Mouse (Mus musculus) kidney, postnatal 4 days (tissue): ENCODE results near the gene Grin3b.

Source experiments
- DNase-seq, 2 experiments: peaks; one replicate each; pipeline ENCODE4 v3.0.0; 2021; ENCODE audit warnings: mixed read lengths in 2 of 2

The Grin3b gene

DNA sequence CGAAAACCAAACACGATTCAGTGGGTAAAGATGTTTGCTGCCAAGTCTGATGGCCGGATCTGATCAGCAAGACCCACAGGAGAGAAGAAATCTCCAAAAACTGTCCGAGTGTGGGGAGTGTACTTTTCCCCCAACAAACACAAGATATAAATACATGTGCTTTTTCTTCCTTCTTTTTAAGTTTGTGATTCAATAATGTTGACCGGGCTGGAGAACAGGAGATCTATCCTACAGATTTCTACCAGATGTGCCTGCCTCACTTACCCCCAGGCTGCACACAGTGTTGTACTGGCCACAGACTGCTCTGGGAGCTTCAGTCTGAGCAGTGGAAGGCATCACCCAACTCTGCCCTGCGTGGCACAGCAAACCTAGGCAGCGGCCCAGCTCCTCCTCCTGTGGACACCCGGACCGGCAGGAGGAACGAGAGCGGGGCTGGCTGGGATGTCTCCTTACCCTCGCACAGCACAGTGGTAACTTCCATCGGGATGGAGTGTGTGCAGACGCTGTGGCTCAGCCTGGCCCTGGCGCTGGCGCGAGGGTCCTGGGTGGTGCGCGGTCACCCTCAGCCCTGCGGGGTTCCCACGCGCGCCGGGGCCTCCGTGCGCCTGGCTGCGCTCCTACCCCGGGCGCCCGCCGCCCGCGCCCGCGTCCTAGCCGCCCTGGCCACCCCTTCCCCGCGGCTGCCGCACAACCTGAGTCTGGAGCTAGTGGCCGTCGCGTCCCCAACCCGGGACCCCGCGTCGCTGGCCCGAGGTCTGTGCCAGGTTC, at the start of gene Grin3b:
Gene Grin3b (plus strand): TSS at position 301 of the 768 bp plus-strand sequence.
- DNase-seq: peak; percentile 35 to 58

DNA sequence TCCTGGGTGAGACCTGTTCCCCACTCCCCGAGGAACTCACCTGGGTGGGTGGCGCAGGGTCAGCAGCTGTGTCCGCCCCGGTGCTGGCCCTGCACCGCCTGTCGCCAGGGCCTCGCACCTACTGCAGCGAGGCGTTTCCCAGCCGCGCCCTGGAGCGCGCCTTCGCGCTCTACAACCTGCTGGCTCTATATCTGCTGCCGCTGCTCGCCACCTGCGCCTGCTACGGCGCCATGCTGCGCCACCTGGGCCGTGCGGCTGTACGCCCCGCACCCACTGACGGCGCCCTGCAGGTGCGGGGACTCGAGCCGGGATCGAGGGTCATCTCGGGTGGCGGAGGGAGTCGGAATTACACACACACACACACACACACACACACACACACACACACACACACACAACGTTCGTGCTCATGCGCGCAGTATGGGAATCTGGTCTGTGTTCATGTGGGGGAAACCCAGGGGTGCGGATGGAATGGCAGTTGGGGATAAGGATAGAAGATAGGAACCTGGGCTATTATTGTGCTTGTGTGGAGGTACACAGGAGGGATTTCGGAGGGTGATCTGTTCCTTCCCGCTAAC, 49.5 kb upstream of the Grin3b start, which contains the start of gene R3hdm4:
Gene R3hdm4 (minus strand): TSS at position 251 of the 578 bp plus-strand sequence.
- DNase-seq: peak; percentile 25 to 51

DNA sequence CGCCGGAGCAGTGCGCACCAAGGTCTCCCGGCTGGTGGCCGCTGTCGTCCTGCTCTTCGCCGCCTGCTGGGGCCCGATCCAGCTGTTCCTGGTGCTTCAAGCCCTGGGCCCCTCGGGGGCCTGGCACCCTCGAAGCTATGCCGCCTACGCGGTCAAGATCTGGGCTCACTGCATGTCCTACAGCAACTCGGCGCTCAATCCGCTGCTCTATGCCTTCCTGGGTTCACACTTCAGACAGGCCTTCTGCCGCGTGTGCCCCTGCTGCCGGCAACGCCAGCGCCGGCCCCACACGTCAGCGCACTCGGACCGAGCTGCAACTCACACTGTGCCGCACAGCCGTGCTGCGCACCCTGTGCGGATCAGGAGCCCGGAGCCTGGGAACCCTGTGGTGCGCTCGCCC, 48.9 kb upstream of the Grin3b start:
- peak; percentile 32 to 55 for DNase-seq

DNA sequence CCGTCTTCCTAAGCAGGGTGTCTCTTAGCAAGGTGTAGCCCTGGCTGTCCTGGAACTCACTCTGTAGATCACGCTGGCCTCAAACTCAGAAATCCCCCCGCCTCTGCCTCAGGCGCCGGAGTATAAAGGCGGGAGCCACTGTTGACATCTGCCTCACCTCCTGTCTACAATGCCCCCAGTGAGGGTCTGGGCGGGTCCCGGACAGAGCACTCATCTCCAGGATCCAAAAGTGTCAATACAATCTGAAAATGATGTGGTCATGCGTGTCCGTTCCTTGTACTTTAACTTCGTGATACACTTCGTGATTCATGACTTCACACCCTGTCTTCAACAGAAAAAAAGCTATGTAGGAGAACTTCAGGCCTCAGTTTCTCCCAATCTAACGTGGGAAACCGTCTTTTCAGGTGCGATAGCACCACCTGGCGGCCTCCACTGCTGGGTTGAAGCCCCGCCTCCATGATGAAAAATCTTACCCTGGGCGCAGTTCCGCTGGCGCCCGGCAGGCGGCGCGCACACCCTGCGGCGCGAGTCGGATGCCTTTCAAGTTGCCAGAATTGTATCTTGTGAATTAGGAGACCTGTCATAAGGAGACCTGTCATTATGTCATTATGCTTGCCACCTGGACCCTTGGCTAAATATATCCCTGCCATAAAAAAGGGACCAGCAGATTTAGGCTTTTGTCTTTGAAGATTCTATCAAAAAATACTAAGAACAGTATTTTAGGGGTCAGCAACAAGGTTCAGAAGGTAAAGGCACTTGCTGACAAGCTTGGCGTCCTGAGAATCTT, 45.3 kb upstream of the Grin3b start:
- peak; percentile 95 to 96 for DNase-seq

DNA sequence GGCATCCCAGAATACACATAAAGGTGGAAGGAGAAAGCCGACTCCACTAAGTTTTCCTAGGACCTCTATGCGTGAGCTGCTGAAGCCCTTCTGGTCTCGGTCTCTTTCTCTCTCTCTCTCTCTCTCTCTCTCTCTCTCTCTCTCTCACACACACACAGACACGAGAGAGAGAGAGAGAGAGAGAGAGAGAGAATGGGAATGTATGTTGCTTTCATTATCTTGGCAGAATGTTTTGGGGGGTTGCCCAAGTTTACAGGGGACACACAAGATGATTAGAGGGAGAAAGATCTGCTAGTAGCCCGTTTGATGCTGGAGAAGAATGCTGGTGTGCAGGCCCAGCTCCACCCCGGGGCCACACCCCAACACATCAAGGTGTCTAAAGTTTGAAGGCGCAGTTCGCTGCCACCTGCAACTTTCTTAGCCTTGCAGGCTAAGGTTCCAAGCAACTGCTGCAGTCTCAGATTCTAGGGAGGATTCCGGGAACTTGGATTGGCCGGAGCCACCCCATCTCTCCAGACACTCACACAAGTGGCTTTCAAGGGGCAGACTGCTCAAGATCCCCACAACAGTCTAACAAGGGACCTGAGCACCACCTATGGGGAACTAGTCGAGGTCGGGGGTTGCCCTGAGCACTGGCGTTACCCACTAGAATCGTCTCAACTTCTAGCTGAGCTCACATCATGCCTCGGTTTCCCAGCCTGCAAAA, 44.6 kb upstream of the Grin3b start:
- DNase-seq: peak in 1 of 2 experiments; percentile 37

DNA sequence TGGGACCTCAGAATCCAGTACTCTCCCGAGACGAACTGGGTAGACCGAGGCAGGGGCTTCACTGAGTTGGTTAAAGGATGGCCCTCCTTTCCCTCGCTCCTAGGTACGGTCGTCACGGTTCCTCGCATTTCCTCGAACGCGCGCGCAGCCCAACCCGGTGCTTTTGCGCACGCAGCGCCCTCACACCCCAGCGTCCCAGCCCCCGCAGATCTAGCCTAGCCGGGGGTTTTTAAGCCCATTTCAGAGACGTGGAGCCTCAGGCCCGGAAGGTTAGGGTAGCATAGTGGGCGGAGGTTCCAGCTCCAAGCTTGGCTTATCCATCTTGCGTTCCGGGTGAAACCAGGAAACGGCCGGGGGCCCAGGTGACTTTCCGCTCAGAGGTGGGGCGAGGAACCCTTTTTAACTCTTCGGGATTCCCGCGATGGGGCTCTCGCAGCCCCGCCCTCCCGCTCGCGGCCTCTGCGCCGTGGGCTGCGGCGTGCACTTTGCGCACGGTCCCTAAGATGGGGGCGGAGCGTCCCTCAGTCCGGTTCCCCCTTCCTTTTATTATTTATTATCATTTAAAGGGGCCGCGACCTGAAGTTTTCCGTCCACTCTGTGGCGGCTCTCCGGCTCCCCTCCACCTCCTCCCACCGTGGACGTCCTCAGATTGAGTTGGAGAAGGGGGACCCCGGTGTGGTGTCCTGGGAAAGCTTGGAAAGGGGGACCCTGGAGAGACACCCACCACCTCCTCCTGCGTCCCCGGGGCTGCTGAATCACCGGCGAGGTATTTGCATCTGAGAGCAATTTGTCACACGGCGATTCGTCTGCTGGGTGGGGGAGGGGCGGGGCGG, 43.8 kb upstream of the Grin3b start, which contains the start of gene Arid3a:
Gene Arid3a (plus strand): TSS at position 553 of the 833 bp plus-strand sequence.
- DNase-seq: peak; percentile 93 to 95

DNA sequence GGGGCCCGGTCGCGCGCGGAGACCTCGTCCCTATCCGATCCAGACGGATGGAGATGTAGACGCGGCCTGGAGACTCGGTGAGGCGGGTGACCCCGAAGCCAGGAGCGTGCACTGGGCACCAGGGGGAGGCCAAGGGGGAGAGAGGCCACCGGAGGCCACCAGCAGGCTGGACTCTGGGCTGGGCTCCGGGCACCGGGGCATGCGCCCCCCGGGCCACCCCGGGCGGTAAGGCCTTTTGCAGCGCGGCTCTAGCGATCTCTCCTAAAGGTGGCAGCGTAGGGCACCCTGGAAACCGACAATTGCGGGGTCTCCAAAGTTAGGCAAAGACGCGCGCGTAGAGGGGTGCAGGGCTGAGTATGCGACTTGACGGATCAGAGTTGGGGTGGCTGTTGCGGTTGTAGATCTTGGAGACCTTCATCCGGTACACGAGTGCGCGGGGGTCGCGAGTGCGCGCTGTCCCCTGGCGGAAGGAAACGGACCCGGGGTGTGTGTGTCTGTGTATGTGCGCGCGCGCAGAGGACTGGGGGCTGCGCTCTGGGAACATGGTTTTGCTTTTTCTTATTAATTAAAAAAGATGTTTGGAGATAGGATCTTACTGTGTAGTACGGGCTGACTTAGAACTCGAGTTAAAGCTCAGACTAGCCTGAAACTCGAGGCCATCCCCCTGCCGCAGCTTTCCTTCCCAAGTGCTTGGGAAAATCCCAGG, 43.0 kb upstream of the Grin3b start:
- peak; percentile 78 to 86 for DNase-seq

DNA sequence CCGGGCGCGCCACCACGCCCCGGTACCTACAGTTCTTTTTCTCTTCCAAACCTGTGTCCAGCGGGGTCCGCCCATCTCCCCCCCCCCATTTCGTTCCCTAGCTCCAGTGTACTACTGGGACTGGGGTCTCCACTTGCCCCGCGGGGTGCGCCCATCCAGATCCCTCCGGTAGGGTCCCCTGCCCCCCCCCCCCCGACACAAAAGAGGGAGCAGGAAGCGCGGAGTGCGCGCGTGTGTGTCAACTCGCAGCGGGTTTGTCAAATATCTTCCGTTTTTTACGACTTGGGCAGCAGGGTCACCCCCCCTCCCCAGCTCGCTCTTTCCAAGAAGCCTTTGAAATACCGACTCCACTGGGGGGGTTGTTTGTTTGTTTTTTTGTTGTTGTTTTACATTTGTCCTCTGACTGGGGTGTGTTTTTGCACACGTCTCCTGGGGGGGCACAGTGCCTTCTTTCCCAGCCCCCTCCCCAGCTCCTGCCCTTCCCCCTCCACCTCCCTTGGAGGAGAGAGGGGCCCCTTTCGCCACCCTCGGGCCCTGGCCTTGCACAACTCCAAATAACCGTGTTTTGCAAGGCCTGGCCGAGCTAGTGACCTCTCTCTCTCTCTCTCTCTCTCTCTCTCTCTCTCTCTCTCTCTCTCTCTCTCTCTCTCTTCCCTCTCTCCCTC, 42.4 kb upstream of the Grin3b start:
- DNase-seq: peak; percentile 66 to 76

DNA sequence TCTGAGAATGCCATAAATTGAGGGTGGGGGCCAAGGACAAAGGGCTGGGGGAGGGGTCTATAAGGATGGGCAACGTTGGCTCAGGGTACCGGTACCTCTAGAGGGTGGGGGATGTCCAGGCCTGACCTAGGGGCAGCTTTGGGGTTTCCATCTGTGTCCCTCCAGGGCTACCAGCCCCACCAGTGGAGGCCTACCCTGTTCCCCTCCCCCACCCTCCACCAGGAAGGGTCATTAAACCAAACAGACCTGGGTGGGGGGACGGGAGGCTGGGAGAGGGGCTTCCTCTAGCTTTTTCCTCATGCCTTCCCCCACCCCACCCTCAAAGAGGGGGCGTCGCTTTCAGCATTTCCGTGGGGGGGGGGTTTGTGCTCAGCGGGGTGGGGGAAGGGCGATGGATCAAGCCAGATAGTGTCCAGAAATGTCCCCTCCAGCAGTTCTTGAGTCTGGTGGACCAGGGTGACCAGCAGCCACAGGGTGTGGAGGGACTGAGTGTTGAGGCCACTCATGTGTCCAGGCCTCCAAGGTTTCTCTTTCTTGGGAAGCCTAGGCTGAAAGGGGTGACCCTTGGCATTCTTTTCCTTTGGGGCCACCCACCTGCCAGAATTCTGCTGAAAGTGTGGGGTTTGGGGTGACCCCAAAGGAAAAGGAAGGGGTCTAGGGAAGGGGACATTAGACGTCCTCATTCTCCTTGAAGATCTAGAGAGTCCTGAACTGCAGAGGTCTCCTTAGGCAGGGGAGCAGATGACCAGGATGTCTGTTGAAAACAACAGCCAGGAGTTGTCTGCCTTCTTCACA, 41.4 kb upstream of the Grin3b start:
- peak; percentile 39 to 51 for DNase-seq

DNA sequence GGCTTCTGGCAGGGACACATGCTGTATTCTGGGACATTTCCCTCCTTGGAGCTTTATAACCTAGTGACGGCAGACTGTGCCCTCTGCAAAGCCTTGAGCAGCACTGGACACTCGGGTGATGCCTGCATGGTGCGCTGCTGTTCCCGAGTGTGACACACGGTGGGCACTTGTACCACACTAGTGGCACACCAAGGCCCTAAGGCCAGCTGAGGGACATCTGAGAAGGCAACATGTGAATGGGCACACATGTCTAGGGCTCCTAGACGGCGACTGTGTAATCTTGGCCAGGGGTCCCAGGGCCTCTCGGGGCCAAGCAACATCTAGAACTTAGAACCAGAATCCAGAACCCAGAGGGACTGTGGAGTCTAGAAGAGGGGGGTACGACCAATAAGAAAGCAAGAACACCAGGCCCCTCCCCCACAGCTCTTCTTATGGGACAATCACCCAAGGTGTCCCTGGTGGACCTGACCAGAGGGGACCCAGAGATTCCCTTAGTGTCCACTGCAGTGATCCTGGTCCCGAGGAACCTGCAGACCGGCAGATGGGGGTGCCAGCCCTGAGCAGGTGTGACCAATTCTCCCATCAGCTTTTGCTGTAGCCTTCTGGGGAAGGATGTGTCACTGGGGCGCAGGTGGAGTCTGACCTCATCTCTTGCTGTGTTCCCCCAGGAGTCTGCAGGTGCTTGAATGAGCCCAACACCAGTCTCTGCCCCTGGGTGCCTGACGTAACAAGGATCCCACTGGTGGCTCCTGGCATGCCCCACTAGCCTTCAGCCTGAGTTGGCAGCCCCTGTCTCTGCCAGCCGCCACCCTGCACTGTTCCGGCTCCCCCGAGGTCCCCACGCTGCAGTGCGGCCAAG, 40.3 kb upstream of the Grin3b start:
- DNase-seq: no peak

DNA sequence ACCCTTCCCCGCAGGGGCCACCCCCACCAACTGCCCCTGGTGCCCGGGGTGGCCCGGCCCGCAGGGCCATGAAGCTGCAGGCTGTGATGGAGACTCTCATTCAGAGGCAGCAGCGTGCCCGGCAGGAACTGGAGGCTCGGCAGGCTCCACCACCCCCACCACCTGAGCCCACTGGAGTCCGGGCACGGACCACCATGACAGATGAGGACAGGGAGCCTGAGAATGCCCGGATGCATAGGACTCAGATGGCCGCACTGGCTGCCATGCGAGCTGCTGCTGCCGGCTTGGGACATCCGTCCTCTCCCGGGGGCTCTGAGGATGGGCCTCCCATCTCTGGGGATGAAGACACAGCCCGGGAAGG, 39.7 kb upstream of the Grin3b start:
- DNase-seq: no peak

DNA sequence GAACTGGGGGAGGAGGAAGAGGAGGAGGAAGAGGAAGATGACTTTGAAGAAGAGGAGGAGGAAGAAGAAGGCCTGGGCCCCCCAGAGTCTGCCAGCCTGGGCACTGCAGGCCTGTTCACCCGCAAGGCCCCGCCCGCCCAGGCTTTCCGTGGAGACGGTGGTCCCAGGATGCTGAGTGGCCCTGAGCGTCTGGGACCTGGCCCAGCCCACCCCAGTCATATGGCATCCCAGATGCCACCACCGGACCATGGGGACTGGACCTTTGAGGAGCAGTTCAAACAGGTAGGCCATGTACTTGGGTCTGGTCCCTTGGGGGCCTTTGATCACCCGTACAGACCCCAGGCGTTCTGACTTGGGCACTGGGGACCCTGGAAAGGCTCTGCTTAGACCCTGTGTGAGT, 38.7 kb upstream of the Grin3b start:
- peak in 1 of 2 experiments; percentile 13 for DNase-seq

DNA sequence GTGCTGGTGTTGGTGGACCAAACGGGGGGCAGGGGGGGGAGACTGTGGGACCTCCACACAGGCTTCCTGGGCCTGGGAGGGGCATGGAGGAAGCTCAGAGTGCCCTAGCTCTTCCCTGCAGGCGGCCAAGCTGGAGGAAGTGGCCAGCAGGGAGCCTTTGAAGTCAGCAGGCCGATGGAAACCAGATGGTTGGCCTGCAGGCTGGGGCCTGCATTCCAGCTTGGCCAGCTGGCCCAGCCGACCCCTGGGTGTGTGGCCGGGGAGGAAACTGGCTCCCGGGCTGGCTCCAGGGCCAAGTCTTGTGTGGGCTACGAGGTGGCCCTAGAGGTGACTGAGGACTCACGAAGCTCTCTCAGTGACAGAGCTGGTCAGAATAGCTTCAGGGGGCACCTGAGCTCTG, 37.8 kb upstream of the Grin3b start:
- peak; percentile 83 to 90 for DNase-seq

DNA sequence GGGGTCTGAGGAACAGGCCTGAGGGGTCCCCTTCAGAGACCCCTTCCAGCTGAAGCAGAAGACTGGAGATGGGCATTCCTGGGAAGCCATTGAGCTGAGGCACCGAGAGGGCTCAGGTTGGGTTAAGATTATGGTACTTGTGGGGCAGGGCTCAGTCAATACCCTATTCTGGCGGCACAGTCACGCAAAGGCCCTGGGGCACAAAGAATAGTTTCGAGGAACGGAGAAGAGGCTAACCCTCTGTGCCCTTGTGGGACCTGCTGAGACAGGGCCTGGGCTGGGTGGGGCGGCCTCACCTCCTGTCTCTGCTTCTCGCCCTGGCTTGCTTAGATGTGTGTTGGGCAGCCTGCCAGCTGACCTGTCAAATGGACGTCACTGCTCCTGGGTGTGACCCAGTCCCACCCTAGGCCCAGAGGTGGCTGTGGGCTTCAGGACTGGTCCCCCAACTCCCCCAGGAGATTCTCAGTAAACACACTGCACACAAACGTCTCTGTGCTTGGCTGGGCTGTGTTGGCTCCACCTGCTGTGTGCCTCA, 37.3 kb upstream of the Grin3b start:
- DNase-seq: peak; percentile 44 to 60

DNA sequence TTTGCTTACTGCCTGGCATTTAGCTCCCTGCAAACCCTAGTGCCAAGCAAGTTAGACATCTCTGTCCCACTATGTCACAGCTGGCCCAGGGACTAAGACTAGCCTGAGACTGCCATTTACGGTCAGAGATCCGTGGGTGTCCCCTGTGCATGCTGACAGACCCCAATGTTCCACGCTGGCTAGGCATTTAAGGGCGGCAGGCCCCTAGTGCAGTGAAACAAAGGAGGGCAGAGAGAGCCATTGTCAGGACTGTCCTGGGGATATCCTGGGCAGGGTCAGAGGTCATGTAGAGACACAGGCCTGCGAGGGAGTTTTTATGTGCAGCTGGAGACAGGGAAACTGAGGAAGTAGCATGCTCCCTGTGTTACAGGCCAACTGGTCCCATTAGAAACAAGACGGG, 36.7 kb upstream of the Grin3b start:
- DNase-seq: no peak

DNA sequence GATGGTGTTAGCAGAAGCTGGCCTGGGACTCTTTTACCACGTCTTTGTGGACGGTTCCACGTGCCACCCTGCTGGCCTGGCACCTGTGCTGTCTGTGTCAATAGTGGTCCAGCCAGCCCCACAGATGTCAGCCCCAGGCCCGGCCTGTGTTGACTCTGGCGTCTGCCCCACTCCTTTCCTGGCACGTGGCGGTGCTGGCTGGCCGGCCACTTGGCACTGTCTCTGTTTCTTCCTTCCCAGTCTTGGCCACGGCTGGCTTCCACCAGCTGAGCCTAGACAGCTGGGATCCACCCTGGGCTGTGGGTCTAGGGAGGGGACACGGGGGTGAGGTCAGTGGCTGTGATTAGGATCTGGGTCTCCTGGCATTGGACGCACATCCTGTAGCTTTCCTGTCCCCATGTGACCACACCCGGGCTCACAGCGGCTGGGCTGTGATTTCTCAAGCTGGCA, 36.2 kb upstream of the Grin3b start:
- DNase-seq: peak; percentile 80 to 88

DNA sequence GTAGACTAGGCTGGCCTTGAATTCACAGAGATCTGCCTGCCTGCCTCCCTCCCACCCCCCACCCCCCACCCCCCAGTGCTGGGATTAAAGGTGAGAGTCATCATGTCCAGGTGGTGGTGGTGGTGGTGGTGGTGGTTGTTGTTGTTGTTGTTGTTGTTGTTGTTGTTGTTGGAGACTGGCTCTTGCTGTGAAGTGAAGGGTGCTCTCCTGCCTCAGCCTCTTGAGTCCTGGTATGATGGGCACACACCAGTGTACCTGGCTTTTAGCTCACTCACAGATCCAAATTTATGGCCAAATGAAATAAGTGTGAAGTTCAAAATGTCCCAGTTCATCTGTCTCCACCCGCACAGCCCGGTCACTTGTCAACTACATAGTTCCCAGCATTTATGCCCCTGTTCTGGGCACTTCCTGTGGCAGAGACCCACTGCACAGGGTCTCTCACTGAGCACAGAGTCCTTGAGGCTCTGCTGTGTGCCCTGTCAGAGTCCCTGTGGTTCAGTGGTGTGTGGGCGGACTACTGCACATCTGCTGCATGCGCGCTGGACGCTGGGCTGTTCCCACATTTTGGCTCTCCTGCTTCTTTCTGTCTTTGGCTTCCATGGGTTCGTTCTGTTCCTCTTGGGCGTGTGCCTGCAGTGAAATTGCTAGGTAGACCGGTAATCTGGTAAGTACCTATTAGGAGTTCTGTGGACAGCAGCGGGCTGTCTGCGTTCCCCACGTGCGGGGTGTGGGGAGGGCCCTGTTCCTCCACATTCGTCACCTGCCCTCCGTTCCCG, 35.5 kb upstream of the Grin3b start:
- peak; percentile 17 to 39 for DNase-seq
